Mouse (Mus musculus): ENCODE results near the gene Igflr1.
A peak's percentile ranks its signal among the peaks of the same experiment; 100 is the strongest.

The Igflr1 gene

DNA sequence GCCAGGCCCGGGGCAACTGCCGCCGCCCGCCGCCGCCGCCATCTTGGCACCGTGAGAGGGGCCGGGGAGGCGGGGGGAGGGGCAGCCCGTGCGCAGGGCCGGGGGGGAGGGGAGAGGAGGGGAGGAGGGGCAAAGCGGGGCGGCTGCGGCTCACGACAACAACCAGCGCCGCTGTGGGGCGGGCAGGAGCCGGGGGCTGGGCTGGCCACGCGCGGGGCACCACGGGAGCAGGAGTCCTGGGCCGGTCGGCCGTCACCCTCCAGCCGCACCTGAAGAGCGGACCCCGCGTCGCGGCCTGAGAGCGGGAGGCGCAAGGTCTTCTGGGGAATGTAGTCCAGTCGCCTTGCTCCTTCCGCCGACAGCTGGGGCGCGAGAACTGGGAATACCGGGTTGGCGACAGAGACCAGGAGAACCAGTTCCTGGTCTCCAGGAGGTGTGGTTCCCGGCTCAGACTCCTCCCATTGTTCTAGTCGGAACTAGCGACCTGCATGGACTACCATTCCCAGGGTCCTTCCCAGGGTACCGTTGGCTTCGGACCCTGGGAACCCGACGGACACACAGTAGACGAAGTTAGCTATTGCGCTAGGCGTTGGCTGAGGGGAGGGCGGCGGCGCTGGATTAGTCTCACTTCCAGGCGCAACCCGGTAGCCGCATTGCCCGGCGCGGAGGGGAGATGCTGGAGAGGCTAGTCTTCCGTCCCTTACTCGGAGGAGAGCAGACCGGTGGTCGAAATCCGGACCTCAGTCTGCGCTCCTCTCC, 23.6 kb downstream of the Igflr1 start, which contains the start of gene Kmt2b:
Gene Kmt2b (minus strand): TSS at position 51 of the 759 bp plus-strand sequence.
- DNase-seq (ENCODE audit: low read depth), result peak; percentile 98

DNA sequence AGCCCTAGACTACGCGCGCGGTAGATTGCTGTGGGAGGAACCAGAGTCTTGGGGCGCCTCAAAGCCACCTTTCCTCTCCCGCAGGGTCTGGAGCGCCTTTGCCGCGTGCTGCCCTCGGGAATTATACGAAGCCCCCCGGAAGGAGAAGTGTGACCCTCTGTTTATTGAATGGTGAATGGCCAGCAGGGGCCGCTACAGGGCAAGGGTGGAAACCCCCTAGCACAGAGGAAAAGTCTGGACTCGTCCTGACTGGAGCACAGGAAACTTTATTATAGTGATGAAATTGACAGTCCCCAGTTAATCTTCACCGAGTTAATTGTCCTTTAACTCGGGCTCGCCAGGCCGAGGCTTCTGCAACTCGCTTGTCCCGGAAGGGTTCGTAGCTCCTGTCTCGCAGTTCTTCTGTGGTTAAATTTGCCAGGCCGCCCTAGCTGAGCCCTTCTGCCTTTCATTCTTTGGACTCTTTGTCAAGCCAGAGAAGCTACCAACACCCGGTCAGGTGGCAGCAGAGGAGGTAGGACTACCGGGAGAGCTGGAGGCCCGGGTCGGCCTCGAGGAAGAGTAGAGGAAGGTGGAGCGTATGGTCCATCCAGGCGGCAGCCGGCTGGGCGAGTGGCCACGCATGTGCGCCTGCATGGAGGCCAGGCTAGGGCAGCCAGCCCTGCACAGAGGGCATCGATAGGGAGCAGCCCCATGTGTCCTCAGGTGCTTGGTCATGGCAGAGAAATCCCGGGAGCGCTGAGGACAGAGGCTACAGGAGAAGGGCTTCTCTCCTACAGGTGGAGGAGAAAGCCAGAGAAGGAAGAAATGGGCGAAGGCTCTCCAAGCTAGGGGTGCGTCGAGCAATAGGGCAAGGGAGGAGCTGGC, 24.4 kb downstream of the Igflr1 start:
- DNase-seq (ENCODE audit: low read depth), result peak; percentile 58

DNA sequence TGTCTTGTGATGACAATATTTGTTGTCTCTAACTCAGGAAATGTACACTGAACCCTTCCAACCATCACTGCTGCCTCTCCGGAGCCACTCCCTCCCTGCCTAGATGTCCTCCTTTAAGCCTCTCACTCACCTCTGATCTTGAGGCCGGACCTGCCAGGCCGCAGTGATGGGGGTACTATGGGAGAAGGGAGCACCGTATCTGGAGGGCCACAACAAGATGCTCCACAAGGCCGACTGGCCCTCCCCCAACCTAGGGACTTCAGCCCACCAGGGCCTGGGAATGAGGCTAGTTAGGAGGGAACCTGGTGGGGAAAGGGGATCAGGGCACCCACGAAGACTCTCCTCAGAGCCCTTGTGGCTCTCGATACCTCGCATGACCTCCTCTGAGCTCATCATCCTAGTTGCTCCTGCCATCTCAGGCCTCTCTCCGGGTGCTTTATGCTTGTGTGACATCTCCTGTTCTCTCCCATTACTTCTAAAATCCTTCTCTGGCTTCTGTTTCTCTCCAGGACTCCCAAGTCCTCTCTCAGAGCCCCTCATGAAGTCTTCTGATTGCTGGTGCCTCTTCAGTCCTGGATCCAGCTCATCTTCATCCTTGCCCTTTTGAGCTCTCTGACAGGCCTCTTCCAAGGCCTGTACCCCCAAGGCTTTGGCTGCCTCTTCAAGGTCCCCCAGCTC, 25.8 kb downstream of the Igflr1 start:
- no peak for DNase-seq (ENCODE audit: low read depth)

DNA sequence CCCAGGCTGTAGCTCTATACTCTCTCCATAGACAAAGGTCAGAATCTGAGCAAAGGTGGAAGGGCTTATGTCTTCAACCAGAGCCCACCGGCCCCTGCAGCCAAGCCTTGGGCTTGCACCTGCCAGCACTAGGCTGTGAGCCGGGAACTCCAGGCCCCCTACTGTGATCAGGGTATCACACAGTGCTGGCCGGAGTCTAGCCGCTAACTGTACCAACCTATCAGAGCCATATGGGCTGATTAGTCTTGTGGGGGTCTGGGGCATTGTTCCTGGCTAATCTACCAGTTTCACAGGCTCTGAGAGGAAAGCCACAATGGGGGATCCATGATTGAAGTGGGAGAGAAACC, 26.4 kb downstream of the Igflr1 start:
- no peak for DNase-seq (ENCODE audit: low read depth)

DNA sequence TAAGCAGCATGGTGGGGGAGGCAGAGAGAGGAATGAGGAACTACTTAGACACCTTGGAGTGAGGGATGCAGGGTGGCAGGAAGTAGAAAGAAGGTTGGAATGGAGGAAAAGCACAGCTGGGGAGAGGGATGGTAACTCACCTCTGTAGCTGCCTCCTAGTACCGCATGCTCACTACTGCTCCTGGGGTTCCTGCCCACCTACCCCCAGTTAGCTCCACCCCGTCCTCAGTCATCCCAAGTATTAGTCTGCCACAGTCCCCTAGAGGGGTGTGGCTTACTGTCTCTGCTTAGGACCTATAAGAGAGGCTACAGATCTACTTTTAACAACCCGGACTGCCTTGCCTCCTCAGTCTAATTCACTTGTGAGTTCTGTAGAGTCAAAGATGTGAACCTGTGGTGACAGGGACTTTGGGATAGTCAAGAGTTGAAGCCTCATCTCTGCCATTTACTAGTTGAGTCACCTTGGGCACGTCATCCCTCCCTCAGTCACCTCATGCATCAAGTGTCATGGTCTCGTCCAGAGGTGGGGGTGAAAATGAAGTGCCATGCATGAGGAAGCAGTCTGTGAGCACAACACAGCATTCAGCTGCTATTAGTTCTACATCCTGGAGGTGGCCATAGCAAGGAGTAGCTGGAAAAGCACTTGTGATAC, 27.7 kb downstream of the Igflr1 start:
- no peak for DNase-seq (ENCODE audit: low read depth)

DNA sequence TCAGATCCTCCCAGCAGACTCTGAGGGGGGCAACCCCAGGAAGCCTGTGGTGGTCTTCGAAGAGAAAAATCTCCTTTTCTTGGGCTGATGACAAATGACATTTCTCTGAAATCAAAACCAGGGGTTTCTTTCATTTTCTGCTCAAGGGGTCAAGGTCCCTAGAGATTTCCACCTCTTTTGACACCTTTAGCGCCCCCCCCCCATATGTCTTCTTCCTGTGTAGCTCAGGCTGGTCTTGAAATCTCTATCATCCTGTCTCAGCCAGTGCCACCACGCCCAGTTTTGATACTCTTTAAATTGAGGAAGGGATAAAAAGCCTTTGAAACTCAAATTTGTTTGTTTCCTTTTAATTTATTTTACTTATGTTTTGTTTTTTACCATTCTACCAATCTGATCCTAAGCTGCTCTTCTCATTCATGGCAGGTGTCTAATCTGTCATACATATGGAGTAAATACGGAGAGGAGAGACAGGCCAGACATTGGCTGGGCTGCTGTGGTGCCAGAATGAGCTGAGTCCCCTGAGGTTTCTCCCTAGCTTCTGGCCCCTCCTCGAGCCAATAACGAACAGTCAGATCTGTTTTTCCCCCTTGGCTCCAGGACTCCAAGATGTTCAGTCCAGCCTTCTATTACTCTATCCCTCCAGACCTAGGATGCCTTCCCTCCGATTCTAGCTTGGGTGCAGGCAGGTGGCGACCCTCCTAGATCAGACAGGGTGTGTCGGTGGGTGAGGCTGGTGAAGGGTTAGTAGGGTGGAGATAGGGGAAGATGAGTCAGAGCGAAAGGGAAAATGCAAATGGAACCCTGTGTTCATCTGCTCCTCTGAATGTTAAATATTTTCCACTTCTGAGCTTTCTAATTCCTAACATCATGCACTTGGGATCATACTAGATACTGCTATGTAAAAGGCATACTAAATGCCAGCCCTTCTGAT, 28.6 kb downstream of the Igflr1 start:
- DNase-seq (ENCODE audit: low read depth), result no peak

DNA sequence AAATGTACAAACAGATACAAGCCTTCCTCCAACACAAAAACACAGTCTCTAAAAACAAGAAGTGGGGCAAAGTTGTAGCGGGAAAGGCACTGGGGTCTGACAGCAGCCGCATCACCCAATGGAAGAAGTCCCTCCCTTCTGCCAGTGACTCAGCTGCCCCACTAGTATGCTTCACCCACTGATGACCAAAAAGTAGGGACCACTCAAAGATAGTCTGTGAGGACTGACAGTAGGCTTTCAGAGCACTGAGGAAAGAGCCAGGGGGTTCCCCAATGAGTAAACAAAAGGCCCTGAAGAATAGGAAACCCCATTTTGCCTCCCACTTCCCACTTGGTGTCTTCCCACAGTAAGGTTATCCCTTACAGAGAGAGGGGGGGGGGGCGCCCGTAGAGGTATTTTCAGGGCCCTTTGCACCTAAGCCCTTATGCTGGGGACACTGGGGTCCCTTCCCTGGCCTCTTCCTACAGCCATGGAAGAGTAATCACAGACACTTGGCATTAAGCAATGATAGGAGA, 29.3 kb downstream of the Igflr1 start:
- DNase-seq (ENCODE audit: low read depth), result no peak

DNA sequence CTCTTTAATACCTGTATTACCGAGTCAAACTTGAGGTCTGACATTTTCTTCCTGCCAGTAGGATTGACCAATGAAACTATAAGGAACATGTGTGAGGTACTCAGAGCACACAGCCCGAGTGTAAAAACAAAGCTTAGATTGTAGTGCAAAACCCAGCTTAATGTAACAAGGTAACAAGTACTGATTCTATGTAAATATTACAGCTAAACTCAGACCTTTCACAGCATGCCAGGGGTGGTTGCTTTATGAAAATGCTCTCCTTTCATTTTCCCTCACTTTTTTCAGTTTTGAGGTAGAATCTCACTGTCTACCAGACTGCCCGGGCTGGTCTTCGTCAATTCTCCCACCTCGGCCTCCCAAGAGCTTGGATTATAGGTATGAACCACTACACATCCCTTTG, 30.9 kb downstream of the Igflr1 start:
- DNase-seq (ENCODE audit: low read depth), result no peak

DNA sequence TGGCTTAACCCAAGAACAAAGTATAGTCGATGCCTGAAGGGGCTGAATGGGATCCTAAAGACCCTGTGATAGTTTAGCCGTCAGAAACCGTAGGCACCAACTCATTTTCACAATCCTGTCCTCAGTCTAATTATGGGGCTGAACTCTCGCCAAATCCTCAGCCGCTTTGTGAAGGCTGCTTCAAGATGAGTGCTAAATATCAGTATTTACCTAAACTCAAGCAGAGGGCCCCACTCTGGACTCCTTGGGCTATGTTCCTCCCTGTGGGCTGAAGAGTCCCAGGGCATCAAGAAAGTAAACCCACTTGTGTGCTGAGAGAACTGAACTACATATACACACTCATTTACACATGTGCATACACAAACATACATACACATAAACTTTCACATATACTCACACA, 31.6 kb downstream of the Igflr1 start:
- no peak for DNase-seq (ENCODE audit: low read depth)

DNA sequence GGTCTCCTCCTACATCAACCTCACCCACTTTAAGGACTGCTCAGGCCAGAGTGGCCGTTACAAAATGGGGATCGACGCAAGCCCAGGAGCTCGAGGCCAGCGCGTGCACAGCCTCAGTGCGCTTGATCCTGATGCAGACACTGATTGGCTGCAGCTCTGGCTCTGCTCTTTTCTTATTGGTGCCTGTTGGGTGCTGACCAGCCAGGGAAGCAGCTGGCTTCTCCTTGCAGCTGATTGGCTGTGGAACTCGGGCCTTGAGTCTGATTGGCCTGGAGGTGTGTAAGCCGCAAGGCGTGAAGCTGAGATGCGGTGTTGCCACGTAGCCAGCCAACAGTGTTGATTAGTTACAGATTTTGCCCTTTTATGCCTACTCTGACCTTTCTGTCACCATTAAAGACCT, 33.6 kb downstream of the Igflr1 start, which contains the start of gene Zbtb32:
Gene Zbtb32 (minus strand): TSS at position 124 of the 400 bp plus-strand sequence.
- DNase-seq (ENCODE audit: low read depth), result no peak

DNA sequence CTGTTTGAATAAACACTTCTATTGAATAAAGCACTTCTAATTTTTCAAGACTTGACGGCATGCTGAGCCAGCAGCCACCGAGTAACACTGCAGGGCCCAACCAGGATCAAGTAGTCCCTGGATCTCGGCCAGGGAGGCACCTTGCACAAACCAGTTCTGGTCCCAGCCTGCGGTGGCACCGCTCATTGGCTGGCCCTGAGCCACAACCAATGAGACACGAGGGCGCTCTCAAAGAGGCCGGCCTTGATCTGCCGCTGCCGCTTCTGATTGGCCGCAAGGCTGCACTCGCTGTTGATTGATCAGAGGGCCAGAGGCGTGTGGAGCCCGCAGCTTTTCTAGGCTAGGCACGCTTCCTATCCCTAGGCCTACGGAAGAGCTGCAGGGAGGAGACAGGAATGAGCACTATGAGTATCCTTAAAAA, 34.7 kb downstream of the Igflr1 start:
- no peak for DNase-seq (ENCODE audit: low read depth)

DNA sequence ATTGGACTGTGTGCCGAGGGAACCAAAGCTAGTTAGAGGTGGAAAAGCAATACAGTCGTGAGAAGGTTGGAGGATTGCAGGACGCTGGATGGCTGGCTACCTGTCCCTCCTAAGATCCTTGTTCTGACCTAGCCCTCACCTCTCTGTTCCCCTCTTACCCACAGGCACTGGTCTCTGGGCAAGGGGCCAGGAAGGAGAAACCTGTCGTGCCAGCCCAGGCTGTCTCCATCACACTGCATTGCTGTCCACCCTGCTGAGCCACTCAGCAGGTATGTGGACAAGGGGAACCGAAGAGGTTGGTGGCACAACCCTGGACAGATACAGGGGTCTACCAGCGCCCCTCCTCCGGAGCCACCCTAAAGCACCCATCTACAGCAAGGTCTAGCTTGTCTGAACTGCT, 35.4 kb downstream of the Igflr1 start:
- no peak for DNase-seq (ENCODE audit: low read depth)

DNA sequence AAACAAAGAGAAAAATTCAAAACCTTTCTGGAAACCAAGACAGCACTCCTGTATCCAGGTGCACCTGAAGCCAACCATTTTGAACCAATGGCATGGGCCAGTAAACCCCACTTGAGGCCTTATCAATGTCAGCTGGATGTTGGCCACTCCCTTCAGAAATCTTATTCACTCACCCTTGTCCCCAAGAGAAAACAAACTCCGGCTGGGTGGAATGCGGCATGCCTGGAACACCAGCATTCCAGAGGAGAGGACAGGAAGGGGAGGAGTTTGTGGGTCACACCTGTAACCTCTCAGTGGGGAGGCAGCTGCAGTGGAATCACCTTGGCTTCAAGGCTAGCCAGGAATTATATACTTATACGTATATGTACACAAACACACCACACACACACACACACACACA, 37.4 kb downstream of the Igflr1 start:
- no peak for DNase-seq (ENCODE audit: low read depth)

DNA sequence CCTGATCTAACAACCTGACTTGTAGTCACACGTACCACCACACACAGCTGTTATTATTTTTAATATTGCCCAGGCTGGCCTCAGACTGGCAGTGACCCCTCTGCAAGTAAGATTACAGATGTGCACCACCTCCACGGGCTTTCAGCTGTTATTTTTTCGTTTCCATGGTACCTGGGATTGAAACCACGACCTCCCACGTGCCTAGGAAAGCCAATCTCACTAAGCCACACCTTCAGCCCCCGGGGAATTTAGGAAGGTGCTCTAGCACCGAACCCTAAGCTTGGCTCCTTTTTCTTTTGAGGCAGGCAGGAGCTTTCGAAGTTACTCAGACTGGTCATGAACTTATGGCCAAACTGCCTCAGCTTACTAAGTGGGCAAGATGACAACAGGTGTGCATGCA, 39.2 kb downstream of the Igflr1 start:
- DNase-seq (ENCODE audit: low read depth), result no peak

DNA sequence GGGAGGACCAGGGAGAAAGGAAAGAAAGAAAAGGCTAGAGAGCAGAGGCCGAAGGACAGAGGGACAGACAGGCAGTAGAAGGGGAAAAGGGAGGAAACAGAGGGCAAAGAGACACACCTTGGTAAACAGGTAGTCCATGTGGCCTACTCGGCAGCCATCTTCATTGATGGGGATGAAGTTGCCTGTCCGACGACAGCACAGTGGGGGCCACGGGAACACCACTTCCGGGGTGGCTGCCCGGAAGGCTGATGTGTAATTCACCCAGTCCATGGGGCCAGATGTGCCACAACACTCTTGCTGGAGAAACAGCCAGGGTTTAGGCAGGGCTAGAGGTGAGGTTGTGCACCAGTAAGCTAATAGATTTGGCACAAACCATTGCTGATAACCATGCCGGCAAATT, 39.7 kb downstream of the Igflr1 start:
- no peak for DNase-seq (ENCODE audit: low read depth)

DNA sequence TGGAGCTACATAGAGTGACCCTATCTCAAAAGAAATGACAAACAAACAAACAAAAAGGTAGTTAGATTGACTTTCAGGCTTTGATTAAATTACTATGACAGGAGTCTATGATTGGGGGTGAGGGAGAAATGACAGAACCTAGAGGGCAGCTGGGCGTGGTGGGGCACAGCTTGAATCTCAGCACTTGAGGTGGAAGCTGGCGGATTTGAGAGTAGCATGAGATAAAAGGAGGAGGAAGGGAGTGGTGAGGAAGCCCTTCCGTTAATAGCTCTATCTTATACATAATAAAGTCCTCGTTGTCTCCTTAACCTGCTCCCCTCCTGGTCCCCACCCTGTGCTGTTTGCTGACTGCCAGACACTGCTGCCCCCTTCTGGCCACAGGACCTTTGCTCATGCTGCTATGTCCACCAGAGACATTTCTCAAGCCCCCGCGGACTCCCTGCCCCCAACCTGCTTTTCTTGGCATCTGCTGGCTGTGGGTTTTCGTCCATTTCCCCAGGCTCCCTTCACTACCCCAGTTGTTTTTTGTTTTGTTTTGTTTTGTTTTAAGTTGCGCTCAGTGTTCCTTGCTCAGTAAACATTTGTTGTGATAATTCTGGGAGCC, 42.6 kb downstream of the Igflr1 start:
- no peak for DNase-seq (ENCODE audit: low read depth)

DNA sequence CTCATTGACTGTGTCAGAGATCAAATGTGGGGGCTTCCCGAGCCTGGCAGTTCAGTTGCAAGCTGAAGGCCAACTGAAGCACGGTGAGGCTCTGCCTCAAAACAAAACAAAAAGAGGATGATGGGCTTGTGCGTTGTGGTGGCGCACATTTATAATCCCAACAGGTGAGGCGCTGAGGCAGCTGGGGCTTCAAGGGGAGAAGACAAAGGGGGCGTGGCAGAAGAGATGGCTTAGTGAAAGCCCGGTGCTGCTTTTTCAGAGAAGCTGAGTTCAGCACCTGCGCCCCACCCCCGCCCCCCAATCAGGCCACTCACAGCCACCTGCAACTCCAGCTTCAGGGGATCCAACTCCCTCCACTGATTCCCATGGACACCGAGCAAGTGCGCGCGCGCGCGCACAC, 43.2 kb downstream of the Igflr1 start:
- DNase-seq (ENCODE audit: low read depth), result no peak

DNA sequence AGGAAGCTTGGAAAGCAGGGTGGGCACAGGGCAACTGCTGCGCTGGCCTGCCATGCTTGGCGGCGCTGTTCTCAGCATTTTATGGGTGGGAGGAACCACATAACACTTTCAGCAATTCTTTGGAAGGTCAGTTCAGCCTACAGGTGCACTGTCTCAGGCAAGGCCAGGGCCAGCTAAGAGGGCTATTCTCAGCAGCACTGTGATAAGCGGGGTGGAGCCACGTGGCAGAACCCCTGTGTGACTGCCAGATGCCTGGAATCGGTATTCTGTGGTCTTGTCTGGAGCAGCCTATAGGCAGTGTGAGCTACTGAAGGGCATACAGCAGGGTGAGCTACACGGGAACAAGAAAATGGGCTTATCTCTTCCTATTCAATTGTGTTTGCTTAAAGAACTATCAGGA, 44.8 kb downstream of the Igflr1 start:
- no peak for DNase-seq (ENCODE audit: low read depth)

DNA sequence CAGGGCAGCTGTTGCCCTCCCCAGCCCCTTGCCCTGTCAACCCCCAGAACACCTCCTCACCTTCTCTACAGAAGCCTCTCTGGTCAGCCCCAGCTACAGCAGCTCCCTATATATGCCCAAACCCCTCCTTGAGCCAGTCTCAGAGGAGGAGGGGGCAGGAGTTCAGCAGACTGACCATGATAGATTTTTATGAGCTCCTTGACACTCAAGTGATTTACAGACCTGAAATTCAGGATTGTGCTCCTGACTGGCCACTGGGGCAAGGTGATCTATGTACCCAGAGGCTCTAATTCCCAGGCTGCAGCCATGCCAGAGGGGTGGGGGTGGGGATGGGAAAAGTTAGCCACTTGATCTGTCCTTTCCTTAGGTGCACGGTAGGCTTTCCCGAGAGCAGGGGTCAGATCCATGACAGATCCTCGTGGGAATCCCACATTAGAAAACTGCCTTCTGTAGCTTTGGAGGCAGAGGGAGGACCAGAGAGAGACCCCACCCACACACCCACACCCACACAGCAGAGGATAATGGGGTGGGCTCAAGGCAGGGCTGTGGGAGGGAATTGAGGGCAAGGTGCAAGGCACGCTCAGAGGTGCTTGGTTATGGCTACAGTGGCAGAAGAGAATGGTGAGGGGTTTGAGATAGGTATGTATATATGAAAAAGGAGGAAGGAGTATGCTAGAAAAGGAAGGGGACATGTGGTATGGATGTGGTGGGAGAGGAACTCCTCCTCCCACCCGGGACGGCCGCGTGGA, 47.6 kb downstream of the Igflr1 start, which contains the start of gene Upk1a:
Gene Upk1a (minus strand): TSS at position 194 of the 749 bp plus-strand sequence.
- DNase-seq (ENCODE audit: low read depth), result no peak
